Mouse (Mus musculus): ENCODE results near the gene Brd3.
"Not testable (repeated sequence)": the region's sequence is repeated elsewhere in the genome, so short reads cannot be mapped to it uniquely, and the experiment has no call there.

The Brd3 gene

DNA sequence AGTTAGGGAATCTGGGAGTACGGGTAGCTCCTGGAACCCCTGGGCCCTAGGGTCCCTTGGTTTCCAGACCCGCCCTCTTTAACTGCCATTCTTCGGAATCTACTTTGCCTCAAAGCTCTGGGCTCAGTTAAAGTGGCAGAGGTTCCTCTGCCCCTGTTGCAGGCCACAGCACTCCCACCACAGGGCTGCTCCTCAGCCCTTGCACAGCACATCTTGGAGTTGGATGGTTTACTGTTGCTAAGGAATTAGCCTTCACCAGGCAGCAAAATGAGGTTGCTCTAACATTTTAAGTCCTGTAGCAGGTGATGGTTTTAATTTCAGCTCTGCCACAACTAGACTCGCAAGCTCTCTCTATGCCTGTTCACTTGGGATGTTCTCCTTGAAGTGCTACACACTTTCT lies at the start of gene Brd3:
TSS of gene Brd3 (minus strand) at position 101 of the 400 bp plus-strand sequence.
- DNase-seq (ENCODE audit: low read depth in 2 of 2, low spot score in 2 of 2): no peak

DNA sequence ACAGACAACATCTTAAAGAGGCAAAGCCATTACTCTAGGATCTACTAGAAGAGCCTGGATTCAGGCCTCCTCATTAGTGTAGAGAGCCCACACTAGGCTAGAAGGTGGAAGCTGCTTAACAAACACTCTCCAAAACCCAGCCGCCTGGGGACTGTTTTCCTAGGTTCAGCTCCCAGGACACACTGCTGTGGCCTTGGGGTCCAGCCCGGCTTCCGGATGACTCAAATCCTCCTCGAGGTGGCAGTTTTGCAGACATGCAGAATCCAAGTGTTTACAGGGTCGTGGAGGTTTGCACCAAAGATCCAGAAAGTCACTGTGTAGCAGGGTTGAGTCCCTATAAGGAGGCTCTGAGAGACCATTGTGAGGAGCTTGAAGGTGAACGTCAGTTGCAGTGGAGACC lies 49.5 kb upstream of the Brd3 start:
- no peak for DNase-seq (ENCODE audit: low read depth in 2 of 2, low spot score in 2 of 2)

DNA sequence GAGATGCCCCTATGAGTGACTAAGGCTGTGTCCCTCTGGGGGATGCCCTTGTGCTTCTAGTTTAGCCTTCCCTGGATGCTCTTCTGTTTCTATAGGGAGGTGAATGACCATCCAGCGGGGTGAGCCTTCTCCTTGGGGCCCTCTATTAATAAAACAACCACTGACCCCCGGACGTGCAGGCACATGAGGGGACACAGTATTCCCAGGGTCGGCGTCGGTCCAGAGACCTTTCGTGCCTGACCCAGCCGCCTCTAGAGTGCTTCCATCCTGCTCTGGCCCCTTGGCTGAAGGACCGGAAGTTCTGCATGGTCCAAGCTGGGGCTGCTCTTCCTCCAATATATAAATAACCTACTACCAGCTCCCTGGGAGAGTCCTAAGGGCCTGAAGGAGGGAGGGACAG lies 46.8 kb upstream of the Brd3 start:
- DNase-seq (ENCODE audit: low read depth in 2 of 2, low spot score in 2 of 2): no peak

DNA sequence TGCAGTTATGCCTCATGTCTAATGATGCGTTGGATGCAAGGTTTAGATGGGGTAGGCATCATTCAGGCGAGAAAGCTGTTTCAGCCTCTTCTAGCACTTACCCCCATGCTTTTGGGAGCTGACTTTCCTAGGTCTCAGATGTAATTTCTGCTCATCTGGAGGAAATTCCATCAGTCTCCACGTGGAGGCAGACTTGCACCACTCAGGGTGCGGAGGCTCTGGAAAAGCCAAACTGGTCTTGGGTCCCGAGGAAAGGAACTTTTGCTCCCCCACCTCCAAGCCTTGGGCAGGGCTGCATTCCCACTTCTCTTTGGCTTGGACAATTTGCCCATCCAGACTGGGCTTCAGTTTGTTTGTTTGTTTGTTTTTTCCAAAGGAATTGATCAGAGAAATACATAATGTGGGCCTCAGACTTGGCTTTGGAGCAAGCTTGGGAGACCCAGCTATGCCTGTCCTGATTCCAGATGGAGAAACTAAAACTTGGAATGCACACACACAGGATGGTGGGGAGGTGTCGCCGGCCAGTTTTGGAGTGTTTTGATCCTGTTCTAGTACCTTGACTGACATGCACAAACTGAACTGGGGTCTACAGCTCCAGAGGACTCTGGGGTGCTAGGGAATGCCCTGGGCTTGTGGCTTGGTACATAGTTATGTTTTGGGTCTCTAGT lies 45.3 kb upstream of the Brd3 start:
- peak; percentile 23 to 35 for DNase-seq (ENCODE audit: low read depth in 2 of 2, low spot score in 2 of 2)

DNA sequence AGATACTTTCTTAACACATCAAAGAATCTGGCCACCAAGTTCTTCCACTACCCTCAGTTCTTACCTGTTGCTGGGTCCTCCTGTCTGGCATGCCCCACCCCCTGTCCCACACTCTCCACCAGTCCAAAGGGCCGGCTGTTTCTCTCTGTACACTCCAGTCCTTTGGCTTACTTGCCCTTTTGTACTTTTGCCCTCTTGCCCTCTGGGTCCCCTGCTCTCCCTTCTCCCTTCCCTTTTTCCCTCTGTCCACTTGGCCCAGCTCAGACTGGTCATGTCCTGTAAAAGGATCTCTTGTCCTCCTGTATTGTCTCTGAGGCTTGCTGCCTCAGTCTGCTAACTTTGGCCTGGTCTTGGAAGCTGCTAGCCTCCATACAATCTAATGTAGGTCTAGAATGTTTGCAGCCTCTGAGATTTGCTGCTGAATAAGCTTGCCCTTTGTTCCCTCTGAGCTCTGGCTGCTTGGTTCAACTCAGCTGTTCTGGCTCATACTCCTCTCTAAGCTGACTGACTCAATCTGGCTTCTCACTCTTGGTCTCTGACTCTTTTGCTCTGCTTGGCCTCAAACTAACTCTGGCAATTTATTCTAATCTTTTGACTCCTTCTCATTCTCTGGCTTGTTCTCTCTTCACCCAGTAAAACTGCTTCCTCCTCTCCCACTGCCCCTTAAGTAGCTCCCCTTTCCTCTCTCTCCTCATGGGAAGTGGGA lies 41.4 kb upstream of the Brd3 start:
- DNase-seq (ENCODE audit: low read depth in 2 of 2, low spot score in 2 of 2): no peak

DNA sequence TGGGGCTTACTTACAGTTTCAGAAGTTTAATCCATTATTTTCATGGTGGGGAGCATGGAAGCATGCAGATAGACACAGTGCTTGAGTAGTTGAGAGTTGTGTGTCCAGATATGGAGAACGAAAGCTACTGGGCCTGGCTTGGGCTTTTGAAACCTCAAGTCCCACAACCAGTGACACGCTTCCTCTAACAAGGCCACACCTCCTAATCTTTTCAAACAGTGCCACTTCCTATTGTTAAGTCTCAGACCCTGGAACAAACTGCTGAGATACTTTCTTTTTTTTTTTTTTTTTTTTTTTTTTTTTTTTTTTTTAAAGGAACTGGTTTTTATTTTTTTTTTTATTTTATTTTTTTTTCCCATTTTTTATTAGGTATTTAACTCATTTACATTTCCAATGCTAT lies 40.5 kb upstream of the Brd3 start:
- no peak for DNase-seq (ENCODE audit: low read depth in 2 of 2, low spot score in 2 of 2)

DNA sequence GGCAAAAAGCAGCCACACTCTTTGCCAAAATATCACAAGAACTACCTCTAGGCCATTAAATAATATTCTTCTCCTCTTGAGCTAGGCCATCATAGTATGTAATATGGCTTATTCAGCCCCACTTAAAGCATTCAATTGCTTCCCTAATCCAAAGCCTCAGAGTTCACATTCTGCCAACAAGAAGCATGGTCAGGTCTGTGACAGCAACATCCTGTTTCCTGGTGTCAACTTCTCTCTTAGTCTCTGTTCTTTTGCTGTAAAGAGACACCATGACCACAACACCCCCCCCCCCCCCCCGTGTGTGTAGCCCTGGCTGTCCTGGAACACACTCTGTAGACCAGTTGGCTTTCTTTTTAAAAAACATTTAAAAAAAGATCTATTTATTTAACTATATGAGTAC lies 39.9 kb upstream of the Brd3 start:
- DNase-seq (ENCODE audit: low read depth in 2 of 2, low spot score in 2 of 2): no peak

DNA sequence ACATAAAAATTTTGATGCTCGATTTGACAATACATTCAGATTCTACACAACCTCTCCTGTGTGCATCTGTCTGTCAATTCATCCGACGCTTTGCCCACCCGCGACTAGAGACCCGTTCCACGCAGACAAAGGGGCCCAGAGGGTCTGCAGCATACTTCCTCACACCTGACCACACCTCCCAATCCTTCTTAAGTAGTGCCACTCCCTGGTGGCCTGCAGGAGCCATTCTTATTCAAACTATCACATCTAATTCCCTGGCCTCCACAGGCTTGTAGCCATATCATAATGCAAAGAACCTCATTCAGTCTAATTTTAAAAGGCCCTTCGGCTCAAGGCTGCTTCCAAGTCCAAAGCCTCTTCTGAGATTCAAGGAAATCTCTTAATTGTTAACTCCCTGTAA lies 38.6 kb upstream of the Brd3 start:
- not testable (repeated sequence) for DNase-seq (ENCODE audit: low read depth in 2 of 2, low spot score in 2 of 2)

DNA sequence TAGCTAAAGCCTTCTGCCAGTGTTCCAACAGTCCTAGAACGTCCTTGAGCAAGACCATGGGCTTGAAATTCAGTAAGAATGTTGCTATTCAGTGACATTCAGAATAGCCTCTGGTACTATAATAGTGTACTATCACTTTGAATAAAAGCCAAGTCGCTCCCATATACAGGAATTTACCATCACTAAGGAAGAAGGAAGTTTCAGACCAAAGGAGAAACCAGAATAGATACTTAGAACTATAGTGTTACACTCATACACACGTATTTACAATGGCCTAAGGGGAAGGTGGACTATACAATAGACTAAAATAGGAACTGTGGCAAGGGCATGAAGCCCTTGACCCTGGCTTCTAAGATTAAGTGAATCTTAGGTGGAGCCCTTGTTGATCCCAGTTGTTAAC lies 38.1 kb upstream of the Brd3 start:
- not testable (repeated sequence) for DNase-seq (ENCODE audit: low read depth in 2 of 2, low spot score in 2 of 2)

DNA sequence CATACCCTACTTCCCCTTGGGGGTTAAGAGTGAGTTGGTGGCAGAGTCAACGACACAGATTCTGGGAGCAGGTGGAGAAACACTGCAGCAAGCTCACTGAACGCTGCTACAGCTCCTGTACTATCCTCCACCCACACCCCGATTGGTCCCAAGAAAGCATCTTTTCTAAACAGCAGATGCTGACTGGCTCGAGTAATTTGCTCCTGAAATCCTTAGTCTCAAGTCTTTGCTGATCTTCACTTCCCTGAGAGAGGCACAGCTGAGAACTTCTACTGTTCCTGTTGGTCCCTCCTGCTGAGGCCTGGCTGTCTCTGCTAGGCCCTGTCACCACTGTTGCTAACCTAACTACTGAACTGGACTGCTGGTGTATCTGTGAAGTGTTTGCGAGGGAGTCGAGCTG lies 37.2 kb upstream of the Brd3 start:
- DNase-seq (ENCODE audit: low read depth in 2 of 2, low spot score in 2 of 2): no peak

DNA sequence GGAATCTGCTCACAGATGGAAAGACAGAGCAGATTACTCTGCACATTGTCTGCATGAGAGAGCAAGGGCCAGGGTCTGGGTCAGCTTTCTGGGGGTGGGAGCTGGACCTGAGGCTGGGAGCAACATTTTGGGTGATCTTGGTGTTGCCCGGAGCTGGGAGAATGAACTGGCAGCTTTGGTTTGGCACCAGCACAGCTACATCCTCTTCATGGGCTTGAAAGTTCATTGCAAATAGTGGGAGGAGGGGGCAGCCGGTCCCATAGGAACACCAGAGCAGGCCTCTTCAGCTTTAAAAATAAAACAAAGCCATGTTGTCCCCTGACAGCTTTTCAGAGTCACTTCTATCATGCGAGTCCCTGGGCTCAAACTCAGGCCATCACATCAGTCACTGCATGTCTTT lies 33.8 kb upstream of the Brd3 start:
- no peak for DNase-seq (ENCODE audit: low read depth in 2 of 2, low spot score in 2 of 2)

DNA sequence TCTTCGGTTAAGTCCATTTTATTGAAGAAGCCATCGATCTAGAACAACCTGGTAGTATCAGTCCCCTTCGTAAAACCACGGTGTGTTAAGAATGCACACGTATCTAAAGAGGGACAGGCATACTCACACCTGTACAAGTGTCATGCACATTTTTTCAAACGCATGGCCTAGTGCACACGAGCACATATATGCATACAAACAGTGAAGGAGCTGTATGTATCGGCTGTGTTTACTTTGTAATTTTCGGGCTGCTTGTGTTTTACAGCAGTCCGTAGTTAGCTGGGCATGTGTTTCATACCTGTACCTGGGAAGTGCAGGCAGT lies 33.0 kb upstream of the Brd3 start:
- no peak for DNase-seq (ENCODE audit: low read depth in 2 of 2, low spot score in 2 of 2)

DNA sequence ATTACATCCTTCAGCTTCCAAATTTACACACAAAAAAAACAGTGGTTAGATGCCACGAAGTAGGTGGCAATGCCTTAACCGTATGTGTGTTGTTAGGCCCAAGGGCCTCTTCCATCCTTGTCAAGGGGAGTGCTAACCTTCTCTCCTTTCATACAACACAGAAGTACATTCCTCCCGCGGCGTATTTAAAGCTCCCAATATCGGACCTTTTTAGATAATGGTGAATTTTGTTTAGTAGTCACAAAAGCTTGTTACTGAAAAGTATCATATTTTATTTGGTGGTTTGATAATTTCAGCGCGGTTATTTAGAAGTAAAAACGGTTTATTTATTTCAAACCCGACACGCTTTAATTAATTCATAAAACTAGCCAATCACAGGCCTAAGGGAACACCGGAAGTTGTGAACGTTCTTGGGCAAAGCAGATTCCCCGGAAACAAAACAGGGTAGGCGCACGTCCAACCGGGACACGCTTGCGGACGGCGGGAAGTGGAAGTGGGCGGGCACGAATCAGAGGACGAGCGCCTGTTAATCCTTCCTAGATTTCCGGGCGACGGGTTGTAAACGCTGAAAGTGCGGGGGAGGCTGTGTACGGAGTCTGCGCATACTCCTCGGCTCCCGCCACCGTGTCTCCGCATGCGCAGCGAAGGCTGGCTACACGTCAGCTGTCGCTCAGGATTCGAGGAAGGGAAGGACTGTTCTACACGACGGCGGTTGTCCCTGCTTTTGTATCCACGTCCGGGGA lies 32.5 kb upstream of the Brd3 start:
- DNase-seq (ENCODE audit: low read depth in 2 of 2, low spot score in 2 of 2): peak; percentile 90 to 92

DNA sequence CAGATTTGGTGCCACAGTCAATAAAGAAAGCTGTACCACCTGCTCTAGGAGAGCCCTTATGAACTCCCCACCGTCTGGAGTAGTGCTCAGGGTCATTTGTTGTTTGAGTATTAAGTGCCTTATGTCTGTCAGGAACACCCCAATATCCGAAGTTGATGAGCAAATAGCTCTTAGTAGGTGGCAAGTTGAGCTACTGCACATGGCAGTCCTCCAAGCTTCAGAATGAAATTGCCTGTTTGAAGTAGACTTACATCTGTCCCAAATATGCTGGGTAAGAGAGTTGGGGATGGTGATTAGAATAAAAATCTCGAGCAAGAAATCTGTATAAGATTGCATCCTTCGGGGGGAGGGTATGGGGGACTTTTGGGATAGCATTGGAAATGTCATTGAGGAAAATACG lies 31.9 kb upstream of the Brd3 start:
- DNase-seq (ENCODE audit: low read depth in 2 of 2, low spot score in 2 of 2): no peak

DNA sequence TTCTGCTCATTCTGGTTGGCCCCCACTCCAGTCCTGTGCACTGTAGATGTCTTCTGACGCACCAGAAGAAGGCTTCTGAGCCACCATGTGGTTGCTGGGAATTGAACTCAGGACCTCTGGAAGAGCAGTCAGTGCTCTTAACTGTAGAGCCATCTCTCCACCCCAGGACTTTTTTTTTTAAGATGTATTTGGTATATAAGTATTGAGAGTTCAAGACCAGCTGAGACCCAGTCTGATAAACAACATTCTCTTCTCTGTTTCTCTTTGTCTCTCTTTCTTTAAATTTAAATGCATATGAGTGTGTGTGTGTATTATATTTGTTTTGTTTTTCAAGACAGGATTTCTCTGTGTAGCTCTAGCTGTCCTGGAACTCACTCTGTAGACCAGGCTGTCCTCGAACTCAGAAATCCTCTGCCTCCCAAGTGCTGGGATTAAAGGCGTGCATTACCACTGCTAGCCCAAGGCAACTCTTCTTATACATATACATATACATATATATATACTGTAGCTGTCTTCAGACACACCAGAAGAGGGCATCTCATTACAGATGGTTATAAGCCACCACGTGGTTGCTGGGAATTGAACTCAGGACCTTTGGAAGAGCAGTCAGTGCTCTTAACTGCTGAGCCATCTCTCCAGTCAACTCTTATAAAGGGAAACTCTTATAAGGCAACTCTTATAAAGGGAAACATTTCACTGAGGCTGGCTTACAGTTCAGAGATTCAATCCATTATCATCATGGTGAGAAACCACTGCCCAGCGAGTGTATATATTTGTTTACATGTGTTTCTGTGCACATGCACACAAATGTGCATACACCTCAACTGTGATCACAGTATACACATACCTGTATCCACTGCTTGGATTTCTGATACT lies 31.2 kb upstream of the Brd3 start:
- DNase-seq (ENCODE audit: low read depth in 2 of 2, low spot score in 2 of 2): not testable (repeated sequence)

DNA sequence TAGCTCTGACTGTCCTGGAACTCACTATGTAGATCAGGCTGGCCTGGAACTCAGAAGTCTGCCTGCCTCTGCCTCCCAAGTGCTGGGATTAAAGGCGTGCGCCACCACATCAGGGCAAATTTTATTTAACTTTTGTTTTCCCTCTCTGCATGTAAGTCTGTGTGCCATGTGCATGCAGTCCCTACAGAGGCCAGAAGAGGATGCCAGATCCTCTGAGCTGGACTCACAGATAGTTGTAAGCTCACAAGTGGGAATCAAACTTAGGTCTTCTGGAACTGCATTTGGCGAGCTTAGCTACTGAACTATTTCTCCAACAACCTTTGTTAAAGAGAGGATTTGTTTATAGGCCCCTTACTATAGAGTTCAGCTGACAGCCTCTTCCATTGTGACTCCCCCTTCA lies 10.8 kb upstream of the Brd3 start:
- no peak for DNase-seq (ENCODE audit: low read depth in 2 of 2, low spot score in 2 of 2)

DNA sequence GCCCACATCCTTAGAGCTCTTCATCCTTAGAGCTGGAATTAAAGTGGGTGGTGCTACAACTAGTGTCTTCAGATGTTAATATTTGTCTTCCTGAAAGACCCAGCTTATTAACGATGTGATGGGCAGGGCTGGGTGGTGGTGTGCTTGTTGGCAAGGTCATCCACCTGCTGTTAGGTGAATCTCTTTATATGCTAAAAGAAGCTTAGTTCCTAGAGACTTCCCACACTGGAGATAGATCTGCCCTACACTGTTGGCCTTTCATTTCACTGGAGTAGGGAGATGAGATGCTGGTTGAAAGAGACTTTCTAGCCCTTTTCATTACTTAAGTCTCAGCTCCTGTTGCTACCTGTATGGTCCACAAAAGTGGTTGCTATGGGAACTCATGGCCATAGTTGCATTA lies 8.8 kb upstream of the Brd3 start:
- no peak for DNase-seq (ENCODE audit: low read depth in 2 of 2, low spot score in 2 of 2)

DNA sequence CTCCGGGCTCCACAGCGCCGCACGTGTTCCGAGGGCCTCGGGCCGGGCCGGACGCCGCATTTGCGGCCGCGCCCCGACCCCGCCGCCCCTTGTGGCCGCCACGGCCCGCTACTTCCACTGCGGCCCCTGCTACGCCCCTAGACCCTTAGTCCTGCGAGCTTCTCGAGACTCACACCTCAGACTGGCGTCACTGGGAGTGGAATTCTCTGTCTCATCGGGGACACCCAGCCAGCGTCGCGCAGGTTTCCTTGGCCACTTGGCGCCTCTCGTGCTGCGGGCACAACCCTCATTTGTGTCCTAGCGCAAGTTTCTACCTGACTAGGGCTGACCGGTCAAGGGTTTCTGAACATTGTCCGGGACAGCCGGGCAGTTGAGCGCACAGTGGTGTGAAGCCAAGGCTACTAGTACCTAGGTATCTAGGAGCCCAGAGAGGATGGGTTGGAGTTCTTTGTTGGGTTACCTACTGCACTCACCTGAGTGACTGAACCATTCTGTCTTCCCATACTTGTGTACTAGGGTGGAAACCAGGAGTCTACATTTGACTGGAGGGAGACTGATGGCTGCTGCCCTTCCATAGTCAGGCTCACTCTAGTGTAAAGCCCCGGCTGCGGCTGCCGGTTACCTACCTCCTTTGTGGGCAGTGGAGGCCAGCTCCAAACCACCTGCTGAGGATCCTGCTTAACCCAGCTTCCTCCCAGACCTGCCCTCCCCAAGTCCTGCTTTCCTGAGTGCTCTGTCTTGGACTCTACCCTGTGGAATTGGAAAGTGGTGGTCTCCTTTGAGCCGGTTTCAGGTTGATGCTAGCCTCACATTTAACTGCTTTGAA lies 8.1 kb upstream of the Brd3 start:
- DNase-seq (ENCODE audit: low read depth in 2 of 2, low spot score in 2 of 2): peak; percentile 2 to 13

DNA sequence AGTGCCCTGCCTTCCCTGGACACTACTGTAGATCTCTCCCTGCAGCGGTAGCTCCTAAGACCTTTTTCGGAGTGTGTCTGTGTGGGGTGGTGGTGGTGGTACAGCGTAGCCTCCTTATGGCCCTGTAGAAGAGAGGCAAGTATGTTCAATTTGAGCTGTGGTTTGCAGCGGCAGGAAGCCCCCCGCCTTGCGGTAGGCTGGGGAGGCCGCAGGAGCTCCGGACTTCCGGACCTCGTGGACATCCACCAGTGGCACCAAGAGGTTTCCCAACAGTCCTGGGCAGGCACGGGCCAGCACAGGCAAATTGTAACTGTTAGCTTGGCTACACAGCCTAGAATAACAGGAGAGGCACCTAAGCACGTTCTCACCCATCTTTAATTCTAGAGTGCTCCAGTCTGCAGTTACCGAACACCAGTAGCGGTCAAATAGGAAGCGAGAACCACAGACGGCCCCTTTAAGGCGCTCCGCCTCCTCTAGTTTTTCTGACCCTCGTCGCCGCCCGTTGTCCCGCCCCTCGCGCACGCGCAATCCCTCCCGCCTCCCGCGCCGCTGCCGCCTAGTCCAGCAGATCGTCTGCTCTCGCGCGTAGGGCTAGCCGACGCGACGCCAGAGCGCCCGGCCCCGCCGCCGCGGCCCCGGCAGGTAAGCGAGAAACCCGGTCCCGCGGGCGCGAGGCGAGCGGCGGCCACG lies 7.3 kb upstream of the Brd3 start, which contains the start of gene Wdr5:
TSS of gene Wdr5 (plus strand) at position 519 of the 690 bp plus-strand sequence.
- DNase-seq (ENCODE audit: low read depth in 2 of 2, low spot score in 2 of 2): peak; percentile 91 to 95

DNA sequence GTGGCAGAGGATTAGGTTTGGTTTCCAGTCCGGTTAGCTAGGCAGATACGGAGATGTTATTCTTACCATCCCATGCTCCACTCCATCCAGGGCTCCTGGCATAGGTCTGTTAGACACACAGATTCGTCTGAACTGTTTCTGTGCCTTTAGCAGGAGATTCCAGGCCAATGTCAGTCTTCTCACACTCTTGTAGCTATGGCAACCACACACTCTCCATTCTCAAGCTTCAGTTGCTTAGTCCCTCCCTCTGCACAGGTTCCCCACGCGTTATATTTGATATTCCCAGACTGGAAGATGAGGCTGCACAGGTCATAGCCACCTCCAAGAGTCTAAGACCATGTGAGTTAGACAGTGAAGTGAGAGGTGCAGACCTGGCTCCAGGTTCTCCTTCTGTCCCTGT lies 6.4 kb upstream of the Brd3 start:
- DNase-seq (ENCODE audit: low read depth in 2 of 2, low spot score in 2 of 2): no peak

Measured in CD8-positive naive resting alpha-beta T cell, adult 2 months (primary cell).